Mouse (Mus musculus): ENCODE data around the gene Zbtb43. TPM values are rescaled to one million over a fixed set of nuclear protein-coding genes. Genes with fewer than 3 reads are reported as not detected.

Zbtb43 gene
- polyA plus RNA-seq, 1 experiment from 2014 or later: 20.3 TPM

DNA sequence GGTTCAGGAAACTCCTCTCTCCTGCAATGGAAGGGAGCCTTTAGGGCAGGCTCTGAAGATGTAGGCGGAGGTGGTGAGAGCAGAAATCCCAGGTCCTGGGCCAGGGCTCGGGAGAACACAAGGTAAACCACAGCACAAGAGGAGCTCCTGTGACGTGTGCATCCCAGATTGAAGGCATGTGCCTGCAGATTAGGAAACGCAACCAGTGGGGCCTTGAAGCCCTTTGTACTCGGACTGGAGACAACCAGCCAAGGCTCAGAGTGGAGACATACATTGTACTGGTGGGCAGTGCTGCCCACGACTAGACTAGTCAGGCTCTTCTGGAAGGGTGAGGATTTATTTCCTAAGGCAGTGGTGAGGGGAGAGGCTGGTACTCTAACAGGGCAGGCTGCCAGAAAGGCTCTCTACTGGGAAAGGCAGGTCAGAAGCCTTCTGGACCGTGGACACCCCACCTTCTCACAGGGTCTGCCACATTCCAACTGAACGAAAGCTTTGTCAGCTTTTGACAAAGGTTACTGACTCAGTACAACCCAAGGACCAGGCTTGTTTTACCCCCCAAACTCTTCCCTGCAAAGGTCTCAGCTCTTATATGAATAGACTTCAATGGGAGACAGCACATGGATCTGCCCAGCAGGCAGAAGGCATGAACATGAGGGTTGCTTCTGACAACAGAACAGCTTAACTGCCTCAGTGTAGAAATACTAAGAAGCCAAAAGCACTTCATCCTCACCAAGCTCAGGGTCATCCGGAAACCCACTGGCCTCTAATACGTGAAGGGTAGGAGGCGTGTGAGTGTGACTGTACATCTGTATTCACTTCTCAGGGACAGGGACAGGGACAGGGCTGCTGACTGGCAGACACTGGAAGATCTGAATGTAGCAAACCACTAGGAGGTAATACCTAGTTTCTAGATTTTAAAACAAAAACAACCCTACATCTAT is 17.1 kb downstream of the Zbtb43 start:
- 90% methylated on average over 11 of the region's 11 CpGs for WGBS

DNA sequence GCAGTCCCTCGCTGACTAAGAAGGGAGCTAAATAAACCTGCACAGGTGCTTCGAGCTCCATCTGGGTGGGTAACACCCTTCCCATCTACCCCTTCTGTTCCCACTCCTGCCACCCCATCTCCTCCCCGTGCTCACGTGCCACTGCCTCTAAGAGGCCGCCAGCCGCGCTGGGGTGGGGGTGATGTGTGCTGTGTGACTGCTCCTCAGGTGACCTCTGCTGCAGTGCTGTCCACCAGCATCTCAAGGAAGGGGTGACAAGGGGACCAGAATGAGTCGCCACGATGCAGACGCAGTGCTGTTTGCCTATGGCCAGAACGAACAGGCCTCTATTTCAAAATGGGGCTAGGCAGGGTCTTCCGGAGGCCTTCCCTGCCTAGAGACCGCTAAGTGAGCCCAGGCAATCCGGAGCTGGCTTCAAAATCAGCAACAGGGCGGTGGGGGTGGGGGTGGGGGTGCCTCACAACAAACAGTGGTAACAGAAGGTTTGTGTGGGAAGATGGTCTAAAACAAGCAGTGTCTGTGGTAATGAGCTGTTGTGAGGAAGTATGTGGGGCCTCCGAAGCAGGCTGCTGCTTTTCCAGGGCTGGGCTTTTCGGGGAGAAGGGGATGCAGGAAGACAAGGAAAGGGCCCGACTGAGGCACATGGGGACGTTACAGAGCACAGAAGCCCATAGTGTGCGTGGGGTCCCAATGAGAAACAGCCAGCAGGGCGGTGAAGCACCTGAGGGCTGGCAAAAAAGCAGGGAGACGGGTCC is 19.1 kb downstream of the Zbtb43 start:
- H3K9me3 ChIP-seq (replicated peaks): no peaks in the 10 kb centered on the region
- no peak for DNase-seq (ENCODE audit: low spot score)
- no peaks in the 10 kb centered on the region for H3K27me3 ChIP-seq (ENCODE audit: low read depth, poor library complexity, severe bottlenecking)
- H3K27ac ChIP-seq (replicated peaks): no peak overlapping the region
- H3K36me3 ChIP-seq: peaks cover 57% of the 10 kb centered on the region
- WGBS: 92% methylated on average over 22 of the region's 22 CpGs
- no peaks in the 10 kb centered on the region for H3K4me1 ChIP-seq
- H3K4me3 ChIP-seq: no peak overlapping the region

More for the DNA sequence above, 17.1 kb downstream of the Zbtb43 start:
- Histone ChIP-seq H3K27ac (replicated peaks) (no peak overlapping the region), H3K27me3 (ENCODE audit: low read depth, poor library complexity, severe bottlenecking) (no peaks in the 10 kb centered on the region), H3K4me3 (no peak overlapping the region), H3K36me3 (peaks cover 77% of the 10 kb centered on the region), H3K9me3 (replicated peaks) (no peaks in the 10 kb centered on the region), H3K4me1 (peaks cover 7% of the 10 kb centered on the region; the same call in 1 of the 2 replicates)
- no peak for DNase-seq (ENCODE audit: low spot score)

DNA sequence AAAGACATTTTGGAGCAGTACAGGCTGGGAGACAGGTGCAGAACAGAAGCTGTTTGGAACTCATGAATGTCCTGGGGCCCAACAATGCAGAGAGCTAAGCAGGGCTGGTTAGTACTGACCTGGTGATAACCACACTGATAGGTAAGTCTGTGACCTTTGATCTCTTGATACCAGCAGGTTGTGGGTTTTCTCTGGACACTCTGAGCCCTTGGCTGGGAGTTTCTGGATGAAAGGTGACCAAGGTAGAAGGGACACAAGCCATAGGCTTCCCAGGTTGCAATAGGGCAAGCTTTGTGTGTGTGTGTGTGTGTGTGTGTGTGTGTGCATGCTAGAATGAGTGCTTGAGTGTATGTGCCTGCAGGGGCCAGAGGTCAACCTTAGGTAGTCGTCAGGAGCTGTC is 21.6 kb downstream of the Zbtb43 start:
- no peaks in the 10 kb centered on the region for H3K27me3 ChIP-seq (ENCODE audit: low read depth, poor library complexity, severe bottlenecking)
- no peak overlapping the region for H3K4me3 ChIP-seq
- H3K9me3 ChIP-seq (replicated peaks): no peaks in the 10 kb centered on the region
- H3K36me3 ChIP-seq: peaks cover 32% of the 10 kb centered on the region
- no peak for DNase-seq (ENCODE audit: low spot score)
- no peak overlapping the region for H3K27ac ChIP-seq (replicated peaks)
- no peaks in the 10 kb centered on the region for H3K4me1 ChIP-seq
- WGBS: 45% methylated on average over 1 of the region's 1 CpGs

DNA sequence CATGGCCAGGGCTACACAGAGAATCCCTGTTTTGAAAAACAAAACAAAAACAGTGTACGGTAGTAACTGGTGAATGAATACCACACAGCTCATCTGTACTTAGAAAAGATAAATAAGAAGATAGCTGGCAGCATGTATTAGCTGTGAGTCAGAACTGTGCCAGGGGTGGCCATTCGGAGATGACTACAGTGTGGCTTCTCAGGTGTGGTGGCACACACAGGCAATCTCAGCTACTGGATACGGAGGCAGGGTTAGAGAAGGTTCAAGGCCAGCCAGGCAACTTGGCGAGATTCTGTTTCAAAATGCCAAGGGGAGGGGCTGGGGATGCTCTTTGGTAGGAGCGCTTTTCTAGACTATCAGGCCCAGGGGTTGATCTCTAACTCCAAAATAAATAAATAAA is 22.6 kb downstream of the Zbtb43 start:
- Histone ChIP-seq H3K9me3 (replicated peaks) (no peaks in the 10 kb centered on the region), H3K4me3 (no peak overlapping the region), H3K27me3 (ENCODE audit: low read depth, poor library complexity, severe bottlenecking) (0 out of 2 replicates have a peak, but pooled peaks cover under 1% of the 10 kb centered on the region), H3K36me3 (peaks cover 21% of the 10 kb centered on the region), H3K4me1 (peaks cover 4% of the 10 kb centered on the region), H3K27ac (replicated peaks) (no peak overlapping the region)
- WGBS: 92% methylated on average over 5 of the region's 5 CpGs
- no peak for DNase-seq (ENCODE audit: low spot score)

DNA sequence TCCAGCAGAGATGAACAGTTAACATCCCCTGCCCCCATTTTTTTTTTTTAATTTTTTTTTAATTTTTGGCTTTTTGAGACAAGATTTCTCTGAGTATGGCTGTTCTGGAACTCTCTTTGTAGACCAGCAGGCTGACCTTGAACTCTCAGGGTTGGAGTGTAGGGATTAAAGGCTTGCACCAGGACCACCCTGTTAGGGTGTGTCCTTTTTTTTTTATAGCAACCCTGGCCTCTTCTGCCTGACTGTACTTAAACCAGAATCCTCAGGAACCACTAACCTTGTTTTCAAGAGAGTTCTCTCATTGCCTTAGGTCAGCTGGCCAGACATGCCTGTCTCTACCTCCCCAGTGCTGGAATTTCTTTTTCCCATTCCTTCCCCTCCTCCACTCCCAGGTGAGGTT is 23.5 kb downstream of the Zbtb43 start:
- no peak for DNase-seq (ENCODE audit: low spot score)
- H3K36me3 ChIP-seq: peaks cover 15% of the 10 kb centered on the region
- H3K9me3 ChIP-seq (replicated peaks): no peaks in the 10 kb centered on the region
- peaks cover 8% of the 10 kb centered on the region; the same call in 1 of the 2 replicates for H3K27me3 ChIP-seq (ENCODE audit: low read depth, poor library complexity, severe bottlenecking)
- peaks cover 13% of the 10 kb centered on the region for H3K4me1 ChIP-seq
- no peak overlapping the region for H3K27ac ChIP-seq (replicated peaks)
- no peak overlapping the region for H3K4me3 ChIP-seq

DNA sequence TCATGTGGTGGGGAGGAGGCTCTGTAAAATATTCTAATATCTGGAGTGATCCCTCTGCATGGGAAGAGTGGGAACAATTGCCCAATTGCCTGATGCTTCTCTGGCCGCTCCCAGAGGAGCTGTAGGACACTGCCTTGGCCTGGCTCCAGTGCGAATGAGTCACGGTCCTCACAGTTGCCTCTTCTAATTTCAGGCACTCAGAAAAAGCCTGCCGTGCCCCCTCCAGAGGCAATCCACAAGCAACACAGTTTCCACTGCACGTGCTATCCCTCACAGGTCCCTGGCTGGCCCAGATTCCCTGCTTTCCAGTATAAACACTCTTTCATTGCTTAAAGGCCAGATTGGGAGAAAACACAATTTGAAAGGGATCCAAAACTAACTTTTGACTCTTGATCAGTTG is 24.0 kb downstream of the Zbtb43 start:
- no peak for DNase-seq (ENCODE audit: low spot score)
- Histone ChIP-seq H3K27me3 (ENCODE audit: low read depth, poor library complexity, severe bottlenecking) (peaks cover 11% of the 10 kb centered on the region; the same call in 1 of the 2 replicates), H3K9me3 (replicated peaks) (no peaks in the 10 kb centered on the region), H3K27ac (replicated peaks) (no peak overlapping the region), H3K36me3 (peaks cover 10% of the 10 kb centered on the region), H3K4me3 (no peak overlapping the region), H3K4me1 (peaks cover 18% of the 10 kb centered on the region)
- 65% methylated on average over 5 of the region's 5 CpGs for WGBS

DNA sequence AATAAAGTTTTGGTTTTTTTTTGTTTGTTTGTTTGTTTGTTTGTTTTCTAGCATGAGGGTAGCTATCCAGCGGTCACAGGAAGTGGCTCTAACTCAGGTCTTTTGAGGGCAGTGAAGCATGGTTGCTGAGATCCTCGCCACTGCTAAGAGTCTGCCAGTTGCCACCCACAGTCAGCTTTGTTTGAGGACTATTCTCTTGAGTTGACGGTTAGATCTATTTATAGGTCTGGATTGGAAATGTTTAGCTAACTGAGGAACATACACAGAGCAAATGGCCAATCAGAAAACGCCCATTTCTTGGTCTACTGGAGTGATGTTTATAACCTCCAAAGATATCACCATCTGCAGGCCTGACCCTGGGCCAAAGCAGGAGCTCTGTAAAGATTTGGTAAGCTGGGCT is 25.7 kb downstream of the Zbtb43 start:
- Histone ChIP-seq H3K36me3 (no peaks in the 10 kb centered on the region), H3K9me3 (replicated peaks) (no peaks in the 10 kb centered on the region), H3K27ac (replicated peaks) (no peak overlapping the region), H3K4me3 (no peak overlapping the region), H3K27me3 (ENCODE audit: low read depth, poor library complexity, severe bottlenecking) (peaks cover 13% of the 10 kb centered on the region; the same call in 1 of the 2 replicates), H3K4me1 (peaks cover 35% of the 10 kb centered on the region)
- no peak for DNase-seq (ENCODE audit: low spot score)
- 64% methylated on average over 4 of the region's 4 CpGs for WGBS

DNA sequence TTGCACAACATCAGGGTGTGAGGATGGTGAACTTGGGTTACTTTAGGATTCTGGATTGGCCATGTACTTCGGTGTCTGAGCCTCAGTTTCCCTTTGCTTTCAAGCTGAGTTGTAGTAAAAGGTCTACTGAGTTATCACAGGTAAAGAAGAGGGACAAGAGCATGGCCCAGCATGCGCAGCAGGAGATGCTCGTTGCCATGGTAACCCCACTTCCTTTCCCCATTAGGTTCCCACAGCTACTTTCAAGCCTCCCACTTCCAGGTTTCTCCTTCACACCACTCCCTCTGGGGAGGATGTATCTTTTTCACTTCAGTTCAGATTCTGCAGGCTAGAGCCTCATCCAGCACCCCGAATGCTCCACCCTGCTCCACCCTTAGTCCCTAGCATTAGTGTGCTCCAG is 27.5 kb downstream of the Zbtb43 start:
- H3K27ac ChIP-seq (replicated peaks): no peak overlapping the region
- H3K4me1 ChIP-seq: peaks cover 53% of the 10 kb centered on the region
- DNase-seq (ENCODE audit: low spot score): no peak
- no peaks in the 10 kb centered on the region for H3K9me3 ChIP-seq (replicated peaks)
- WGBS: 29% methylated on average over 4 of the region's 4 CpGs
- H3K36me3 ChIP-seq: no peaks in the 10 kb centered on the region
- H3K4me3 ChIP-seq: no peak overlapping the region
- H3K27me3 ChIP-seq (ENCODE audit: low read depth, poor library complexity, severe bottlenecking): peaks cover 28% of the 10 kb centered on the region; the same call in 1 of the 2 replicates

DNA sequence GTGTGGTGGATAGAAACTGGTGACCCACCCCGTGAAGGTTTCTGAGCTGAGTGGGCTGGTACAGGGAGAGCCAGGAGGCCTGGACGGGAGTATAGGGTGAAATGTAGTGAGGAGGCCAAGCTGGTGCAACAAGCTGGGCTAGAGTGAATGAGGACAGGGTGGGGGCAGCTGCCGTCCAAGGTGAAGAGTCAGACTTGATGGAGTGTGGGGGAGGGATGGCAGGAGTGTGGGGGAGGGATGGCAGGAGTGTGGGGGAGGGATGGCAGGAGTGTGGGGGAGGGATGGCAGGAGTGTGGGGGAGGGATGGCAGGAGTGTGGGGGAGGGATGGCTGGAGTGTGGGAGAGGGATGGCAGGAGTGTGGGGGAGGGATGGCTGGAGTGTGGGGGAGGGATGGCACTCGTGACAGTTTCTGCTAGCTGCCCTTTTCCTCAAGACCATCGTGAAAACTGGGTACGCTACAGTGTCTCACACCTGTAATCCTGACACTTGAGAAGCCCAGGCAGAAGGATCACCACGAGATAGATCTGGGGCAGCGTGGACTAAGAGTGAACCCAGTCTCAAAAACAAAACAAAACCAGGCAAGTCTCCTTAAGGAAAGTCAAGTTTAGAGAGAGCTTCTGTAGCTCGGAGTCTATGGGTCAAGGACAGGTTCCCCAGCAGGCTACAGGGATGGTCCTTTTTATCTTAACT is 28.2 kb downstream of the Zbtb43 start:
- no peak for DNase-seq (ENCODE audit: low spot score)
- Histone ChIP-seq H3K27me3 (ENCODE audit: low read depth, poor library complexity, severe bottlenecking) (peaks cover 32% of the 10 kb centered on the region), H3K4me1 (peaks cover 61% of the 10 kb centered on the region), H3K4me3 (peak overlapping the region; percentile 38), H3K27ac (replicated peaks) (peak overlapping the region; percentile 78), H3K36me3 (no peaks in the 10 kb centered on the region), H3K9me3 (replicated peaks) (no peaks in the 10 kb centered on the region)
- 13% methylated on average over 9 of the region's 9 CpGs for WGBS

DNA sequence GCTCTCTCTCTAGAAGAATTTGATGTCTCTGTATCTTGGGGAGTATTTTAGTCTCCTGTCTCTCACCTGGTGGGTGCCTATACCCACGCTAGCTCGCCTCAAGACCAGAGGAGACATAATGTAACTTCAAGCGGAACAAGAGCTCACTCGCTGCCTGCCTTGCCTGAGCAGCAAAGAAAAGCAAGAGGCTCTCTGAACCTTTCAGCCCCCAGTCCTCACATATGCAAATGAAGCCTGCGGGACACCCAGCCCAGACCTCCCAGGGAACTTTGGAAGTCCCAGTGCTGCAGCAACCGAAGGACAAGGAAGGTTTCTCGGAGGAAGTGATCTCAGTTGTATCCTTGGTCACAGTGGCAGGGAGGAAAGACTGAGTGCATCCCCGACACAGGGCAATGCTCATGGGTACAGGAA is 28.9 kb downstream of the Zbtb43 start:
- DNase-seq (ENCODE audit: low spot score): peak; percentile 63
- WGBS: 4% methylated on average over 8 of the region's 8 CpGs
- H3K4me1 ChIP-seq: peaks cover 67% of the 10 kb centered on the region
- H3K36me3 ChIP-seq: no peaks in the 10 kb centered on the region
- H3K27me3 ChIP-seq (ENCODE audit: low read depth, poor library complexity, severe bottlenecking): peaks cover 39% of the 10 kb centered on the region
- H3K27ac ChIP-seq (replicated peaks): peak overlapping the region; percentile 78
- no peaks in the 10 kb centered on the region for H3K9me3 ChIP-seq (replicated peaks)
- peak overlapping the region; percentile 38 for H3K4me3 ChIP-seq

DNA sequence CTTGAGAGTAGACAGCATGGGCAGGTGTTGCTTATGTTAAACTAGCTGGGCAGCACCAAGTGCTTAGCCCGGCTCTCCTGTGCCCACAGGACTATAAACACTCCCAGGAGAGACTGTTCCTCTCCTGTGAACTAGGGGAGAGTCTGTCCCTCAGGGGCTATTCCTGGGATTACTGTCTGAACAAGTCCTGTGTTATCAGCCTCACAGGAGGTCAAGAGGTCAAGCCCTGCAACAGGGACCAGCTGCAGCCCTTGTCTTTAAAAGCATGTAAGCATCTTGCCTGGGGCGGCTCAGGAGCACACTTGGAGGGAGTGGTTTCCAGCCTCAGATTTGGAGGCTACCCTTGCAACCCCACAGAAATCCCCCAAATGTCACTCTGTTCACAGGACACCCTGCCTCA is 30.0 kb downstream of the Zbtb43 start:
- Histone ChIP-seq H3K4me1 (peaks cover 71% of the 10 kb centered on the region), H3K27me3 (ENCODE audit: low read depth, poor library complexity, severe bottlenecking) (peaks cover 42% of the 10 kb centered on the region), H3K4me3 (no peak overlapping the region), H3K9me3 (replicated peaks) (no peaks in the 10 kb centered on the region), H3K27ac (replicated peaks) (peak overlapping the region; percentile 78), H3K36me3 (no peaks in the 10 kb centered on the region)
- DNase-seq (ENCODE audit: low spot score): peak; percentile 62
- WGBS: 4% methylated on average over 2 of the region's 2 CpGs

DNA sequence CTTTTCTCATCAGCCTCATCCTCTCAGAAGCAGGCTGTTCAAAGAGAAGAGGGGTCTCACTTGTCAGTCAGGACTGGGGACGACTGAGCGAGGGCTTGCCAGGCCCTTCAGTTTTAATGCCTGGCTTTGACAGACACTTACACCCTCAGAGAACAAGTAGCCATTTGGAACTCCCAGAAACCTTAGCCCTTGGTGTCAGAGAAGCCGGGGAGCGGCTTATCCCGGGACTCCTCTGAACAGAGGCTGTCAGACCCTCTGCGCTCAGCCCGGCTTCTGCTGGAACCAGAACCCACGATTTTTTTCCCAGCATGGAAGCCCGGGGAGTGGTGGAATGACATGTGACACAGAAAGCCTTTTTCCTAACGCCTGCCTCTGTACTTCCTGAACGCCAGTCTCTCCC is 31.2 kb downstream of the Zbtb43 start:
- Histone ChIP-seq H3K27me3 (ENCODE audit: low read depth, poor library complexity, severe bottlenecking) (peaks cover 42% of the 10 kb centered on the region), H3K27ac (replicated peaks) (peak overlapping the region; percentile 74; the same call in 1 of the 2 replicates), H3K4me1 (peaks cover 71% of the 10 kb centered on the region), H3K4me3 (no peak overlapping the region), H3K9me3 (replicated peaks) (no peaks in the 10 kb centered on the region), H3K36me3 (no peaks in the 10 kb centered on the region)
- 36% methylated on average over 11 of the region's 11 CpGs for WGBS
- DNase-seq (ENCODE audit: low spot score): peak; percentile 33

All from midbrain, embryonic 10.5 days (tissue).